Mouse (Mus musculus): ENCODE measurements around the gene Tbl1xr1.
A peak's percentile ranks its signal among the peaks of the same experiment; 100 is the strongest.

Gene Tbl1xr1

GRCm38 (mm10) chr3:22142846-22143641 is 66.6 kb downstream of the Tbl1xr1 start:
- peak; percentile 40 for DNase-seq

- no peak for DNase-seq
Measured at GRCm38 (mm10) chr3:22144255-22144654, 67.8 kb downstream of the Tbl1xr1 start.

- no peak for DNase-seq
Measured at GRCm38 (mm10) chr3:22147433-22147927, 71.0 kb downstream of the Tbl1xr1 start.

- no peak for DNase-seq
Measured at GRCm38 (mm10) chr3:22148306-22148932, 72.0 kb downstream of the Tbl1xr1 start.

GRCm38 (mm10) chr3:22150872-22151530 is 74.5 kb downstream of the Tbl1xr1 start:
- DNase-seq: no peak

GRCm38 (mm10) chr3:22152773-22153172 is 76.3 kb downstream of the Tbl1xr1 start:
- DNase-seq: no peak

GRCm38 (mm10) chr3:22154522-22154921 is 78.1 kb downstream of the Tbl1xr1 start:
- no peak for DNase-seq

GRCm38 (mm10) chr3:22156397-22156796 is 79.9 kb downstream of the Tbl1xr1 start:
- DNase-seq: no peak

- no peak for DNase-seq
Measured at GRCm38 (mm10) chr3:22162948-22163347, 86.5 kb downstream of the Tbl1xr1 start.

- DNase-seq: no peak
Measured at GRCm38 (mm10) chr3:22167856-22168255, 91.4 kb downstream of the Tbl1xr1 start.

- DNase-seq: no peak
Measured at GRCm38 (mm10) chr3:22168432-22168831, 92.0 kb downstream of the Tbl1xr1 start.

GRCm38 (mm10) chr3:22171526-22171925 is 95.1 kb downstream of the Tbl1xr1 start:
- no peak for DNase-seq

GRCm38 (mm10) chr3:22172410-22172809 is 96.0 kb downstream of the Tbl1xr1 start:
- no peak for DNase-seq

GRCm38 (mm10) chr3:22173171-22173570 is 96.7 kb downstream of the Tbl1xr1 start:
- DNase-seq: no peak

GRCm38 (mm10) chr3:22174232-22174631 is 97.8 kb downstream of the Tbl1xr1 start:
- DNase-seq: no peak

- no peak for DNase-seq
Measured at GRCm38 (mm10) chr3:22180076-22180475, 103.6 kb downstream of the Tbl1xr1 start.

GRCm38 (mm10) chr3:22181026-22181425 is 104.6 kb downstream of the Tbl1xr1 start:
- DNase-seq: no peak

GRCm38 (mm10) chr3:22185265-22185664 is 108.8 kb downstream of the Tbl1xr1 start:
- no peak for DNase-seq

- DNase-seq: peak; percentile 47
Measured at GRCm38 (mm10) chr3:22190498-22190897, 114.0 kb downstream of the Tbl1xr1 start.

GRCm38 (mm10) chr3:22192931-22193330 is 116.5 kb downstream of the Tbl1xr1 start:
- DNase-seq: no peak

- no peak for DNase-seq
Measured at GRCm38 (mm10) chr3:22194185-22194856, 117.9 kb downstream of the Tbl1xr1 start.

GRCm38 (mm10) chr3:22198802-22199201 is 122.3 kb downstream of the Tbl1xr1 start:
- no peak for DNase-seq

GRCm38 (mm10) chr3:22204186-22204585 is 127.7 kb downstream of the Tbl1xr1 start:
- DNase-seq: no peak

Measured in retina, postnatal 1 day (tissue).